25 mouse cellular contexts compared by ENCODE assay signal in genomic region chr2:156479833-156480232, GRCm38 (mm10). TPM values are rescaled to one million over a fixed set of nuclear protein-coding genes. Genes with fewer than 3 reads are reported as not detected.
DNase-seq lines count a peak whose midpoint lies in the region; ATAC-seq and TF ChIP-seq lines count a peak whose summit lies in the region.
"Had no signal": no experiment of that assay in that cellular context is flagged by ENCODE, and none has a peak within 500 bp of the region (broad histone marks: within the 10 kb centered on the region; RNA-seq: fewer than 3 reads in every experiment).

No protein-coding gene starts in this region.

- no peak for TF ChIP-seq POLR2A in brain, embryonic 14.5 days (IDR thresholded peaks at IDR 0.05; ENCODE audit: borderline replicate concordance, extremely low read depth, insufficient read depth, insufficient read length, poor library complexity, severe bottlenecking)

- no peak overlapping the region for H3K27ac ChIP-seq in forebrain, embryonic 16.5 days (ENCODE audit: low read length)
- H3K27ac ChIP-seq: gastrocnemius, adult 2 months; hindbrain, embryonic 15.5 days; intestine, embryonic 15.5 days; stomach, postnatal 0 days had no signal

- no peak overlapping the region for H3K4me3 ChIP-seq in forebrain, embryonic 16.5 days (replicated peaks; ENCODE audit: low read length)
- H3K4me3 ChIP-seq: gastrocnemius, adult 2 months; heart, embryonic 12.5 days; hindbrain, embryonic 15.5 days; intestine, embryonic 15.5 days; myocyte had no signal

- DNase-seq in adrenal gland, postnatal 14 days: peak; percentile 31
- DNase-seq in adrenal gland, adult 2 months: no peak
- peak; percentile 66 for DNase-seq in layer of hippocampus, adult 9-11 months
- no peak for DNase-seq in layer of hippocampus, postnatal 36 days
- DNase-seq in brain, embryonic 14.5 days (ENCODE audit: low read depth): peak; percentile 19
- DNase-seq in cerebellum, postnatal 25 days: peak; percentile 68 to 75
- DNase-seq: adrenal gland, postnatal 10 days; embryo, embryonic 11 days; forebrain, postnatal 0 days; gastrocnemius, adult 2 months; heart, postnatal 14 days; lung, adult 18-20 months; lung, postnatal 14 days; midbrain, embryonic 14.5 days; retina, postnatal 1 day; thymus, postnatal 14 days had no signal

- no peak for ATAC-seq in forebrain, embryonic 16.5 days
- no peak for ATAC-seq in monocyte, adult 5-6 weeks (replicated peaks; ENCODE audit: insufficient number of reproducible peaks, low FRiP score, low TSS enrichment, poor library complexity, severe bottlenecking)
- ATAC-seq: forebrain, postnatal 0 days; intestine, embryonic 15.5 days had no signal

- whole genome bisulfite sequencing in forebrain, embryonic 16.5 days: 62% methylated on average over 7 of the region's 7 CpGs

- no peak overlapping the region for H3K4me2 ChIP-seq in forebrain, embryonic 16.5 days (ENCODE audit: low read length)
- H3K4me2 ChIP-seq: heart, embryonic 12.5 days; hindbrain, embryonic 15.5 days; intestine, embryonic 15.5 days; liver, embryonic 11.5 days had no signal

- no peaks in the 10 kb centered on the region for H3K9me3 ChIP-seq in forebrain, embryonic 16.5 days (ENCODE audit: control insufficient read depth, low read length)
- H3K9me3 ChIP-seq: hindbrain, embryonic 15.5 days; intestine, embryonic 15.5 days had no signal

- peaks cover 25% of the 10 kb centered on the region for H3K4me1 ChIP-seq in forebrain, embryonic 16.5 days (replicated peaks; ENCODE audit: control insufficient read depth, insufficient read depth, low read length)

- H3K36me3 ChIP-seq in forebrain, embryonic 16.5 days (ENCODE audit: control insufficient read depth, insufficient read depth): no peaks in the 10 kb centered on the region
- H3K36me3 ChIP-seq: heart, embryonic 12.5 days; hindbrain, embryonic 15.5 days had no signal

- TF ChIP-seq CTCF in brain, embryonic 14.5 days (IDR thresholded peaks at IDR 0.05; ENCODE audit: borderline replicate concordance, extremely low read depth, insufficient read depth, insufficient read length): no peak

- H3K27me3 ChIP-seq in forebrain, embryonic 16.5 days (replicated peaks; ENCODE audit: control insufficient read depth, insufficient read depth, low read length): no peaks in the 10 kb centered on the region
- H3K27me3 ChIP-seq: hindbrain, embryonic 15.5 days; intestine, embryonic 15.5 days had no signal

- no peak overlapping the region for H3K9ac ChIP-seq in forebrain, embryonic 16.5 days (replicated peaks; ENCODE audit: low read depth, low read length)
- H3K9ac ChIP-seq: forebrain, postnatal 0 days; heart, embryonic 12.5 days; hindbrain, embryonic 15.5 days; intestine, embryonic 15.5 days had no signal

RNA-seq across cellular contexts. Expression of gene Epb41l1, which starts 59.1 kb away (rescaled TPM):
- 47.4 and 56.8 TPM in 2 replicates for total RNA-seq in adrenal gland, postnatal 14 days (2021)
- total RNA-seq in adrenal gland, adult 2 months (2021): 10 to 100 TPM; 81.4 to 93.4 TPM
- polyA plus RNA-seq in adrenal gland, adult 2 months (2012; rRNA removed): 52.0 and 52.7 TPM in 2 replicates
- total RNA-seq in layer of hippocampus, postnatal 36 days (2021): 100 to 1,000 TPM; 317 to 355 TPM
- 65.2 and 99.5 TPM in 2 replicates for polyA plus RNA-seq in brain, embryonic 14.5 days (2012; rRNA removed)
- 10.7 and 15.5 TPM in 2 replicates for polyA plus RNA-seq in forebrain, embryonic 16.5 days (2015; fragmentation: Nextera tagmentation; extraction: Ambion mirVana)
- total RNA-seq in monocyte, adult 5-6 weeks (2017): 3.5 to 7.1 TPM (median 6.2 TPM) in 3 replicates
- total RNA-seq: granulocyte monocyte progenitor cell, adult 5-6 weeks had no signal

Comparison
In these comparisons a context has a peak if more than half of its experiments do, and no peak if none do; other contexts are left out.
1. DNase-seq: peak in adrenal gland, postnatal 14 days (single experiment), layer of hippocampus, adult 9-11 months (single experiment), brain, embryonic 14.5 days (single experiment) and cerebellum, postnatal 25 days (2 of 2); none in adrenal gland, adult 2 months (single experiment) and layer of hippocampus, postnatal 36 days (0 of 2).